Mouse (Mus musculus): Measurements from ENCODE around the gene Prrc2a.

The Prrc2a gene

DNA sequence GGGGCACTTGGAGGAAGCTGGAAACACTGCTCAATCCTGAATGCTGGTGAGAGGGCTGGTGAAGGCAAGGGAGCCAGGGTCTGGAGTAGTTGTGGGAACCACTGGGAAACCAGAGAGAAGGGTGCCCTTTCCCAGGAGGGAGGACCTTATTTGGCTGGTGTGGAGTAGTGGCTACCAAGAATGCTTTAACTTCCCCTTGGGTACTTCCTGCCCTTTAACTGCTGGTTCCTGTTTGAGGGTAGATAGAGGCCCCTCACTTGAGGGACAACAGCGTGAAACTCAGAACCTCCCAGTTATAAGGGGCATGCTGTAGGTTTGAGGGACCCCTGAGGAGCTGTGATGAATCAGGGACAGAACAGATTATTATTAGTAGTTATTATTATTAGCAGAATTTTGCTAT lies 24.5 kb upstream of the Prrc2a start:
- no peak for DNase-seq

DNA sequence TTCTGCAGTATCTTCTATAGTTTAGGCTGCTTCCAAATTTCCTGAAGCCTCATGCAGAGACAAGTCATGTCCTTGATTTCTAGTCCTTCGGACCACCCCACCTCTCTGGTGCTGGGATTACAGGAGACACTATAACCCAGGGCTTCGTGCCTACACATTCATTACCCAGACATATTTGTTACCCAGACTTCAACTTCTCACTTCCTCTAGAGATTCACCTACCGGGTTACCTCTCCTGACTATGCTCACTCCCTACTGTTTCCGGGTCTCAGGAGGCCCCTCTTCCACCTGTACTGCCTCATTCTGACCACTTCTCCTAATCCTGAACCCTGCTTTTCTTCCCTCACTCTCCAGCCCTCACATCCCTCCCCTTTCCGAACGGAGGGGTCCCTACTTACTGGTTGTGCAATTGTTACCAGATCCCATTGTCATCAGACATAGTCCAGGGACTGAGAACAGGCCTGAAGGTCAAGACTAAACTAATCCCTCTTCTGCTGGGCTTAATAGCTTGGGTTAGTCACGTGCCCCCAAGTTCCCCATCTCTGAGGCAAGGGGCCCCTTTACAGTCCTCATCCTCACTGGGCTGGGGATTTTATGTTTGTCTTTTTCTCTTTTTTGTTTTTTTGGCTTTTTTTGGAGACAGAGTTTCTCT lies 23.4 kb upstream of the Prrc2a start, which contains the start of gene Lst1:
Gene Lst1 (minus strand): TSS at position 481 of the 652 bp plus-strand sequence.
- no peak for DNase-seq

DNA sequence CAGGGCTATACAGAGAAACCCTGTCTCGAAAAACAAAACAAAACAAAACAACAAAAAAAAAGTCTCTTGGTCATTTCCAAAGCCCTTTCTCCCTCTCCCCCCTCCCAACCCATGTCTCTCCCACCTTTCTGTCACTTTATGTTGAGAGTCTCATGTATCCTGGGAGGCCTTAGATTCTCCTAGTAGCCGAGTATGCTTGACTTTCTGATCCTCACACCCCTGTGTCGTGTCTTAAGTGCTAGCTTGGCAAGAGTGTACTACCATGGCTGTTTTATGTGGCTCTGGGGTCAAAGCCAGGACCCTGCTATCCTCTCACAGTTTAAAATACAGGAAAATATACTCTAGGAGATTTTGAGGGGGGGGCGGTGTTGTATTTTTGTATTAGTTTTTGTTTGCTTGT lies 22.6 kb upstream of the Prrc2a start:
- DNase-seq = no peak

DNA sequence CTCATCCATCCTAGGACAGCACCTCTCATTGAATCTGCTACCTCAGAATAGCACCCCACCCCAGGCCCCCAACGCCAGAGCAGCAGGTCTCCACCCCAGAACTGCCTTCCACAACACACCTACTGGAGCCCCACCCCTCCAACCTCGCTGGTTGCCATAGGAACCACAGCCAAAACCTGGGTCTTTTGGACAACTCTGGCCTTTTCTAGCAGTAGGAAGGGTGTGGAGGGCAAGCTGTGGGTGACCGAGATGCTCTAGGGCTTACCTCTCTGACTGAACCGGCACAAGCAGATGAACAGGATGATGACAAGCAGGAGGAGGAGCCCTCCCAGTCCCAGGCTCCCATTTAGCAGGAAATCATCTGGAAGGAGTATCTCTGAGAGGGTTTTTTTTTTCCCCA lies 22.0 kb upstream of the Prrc2a start:
- peak; percentile 79 for DNase-seq

DNA sequence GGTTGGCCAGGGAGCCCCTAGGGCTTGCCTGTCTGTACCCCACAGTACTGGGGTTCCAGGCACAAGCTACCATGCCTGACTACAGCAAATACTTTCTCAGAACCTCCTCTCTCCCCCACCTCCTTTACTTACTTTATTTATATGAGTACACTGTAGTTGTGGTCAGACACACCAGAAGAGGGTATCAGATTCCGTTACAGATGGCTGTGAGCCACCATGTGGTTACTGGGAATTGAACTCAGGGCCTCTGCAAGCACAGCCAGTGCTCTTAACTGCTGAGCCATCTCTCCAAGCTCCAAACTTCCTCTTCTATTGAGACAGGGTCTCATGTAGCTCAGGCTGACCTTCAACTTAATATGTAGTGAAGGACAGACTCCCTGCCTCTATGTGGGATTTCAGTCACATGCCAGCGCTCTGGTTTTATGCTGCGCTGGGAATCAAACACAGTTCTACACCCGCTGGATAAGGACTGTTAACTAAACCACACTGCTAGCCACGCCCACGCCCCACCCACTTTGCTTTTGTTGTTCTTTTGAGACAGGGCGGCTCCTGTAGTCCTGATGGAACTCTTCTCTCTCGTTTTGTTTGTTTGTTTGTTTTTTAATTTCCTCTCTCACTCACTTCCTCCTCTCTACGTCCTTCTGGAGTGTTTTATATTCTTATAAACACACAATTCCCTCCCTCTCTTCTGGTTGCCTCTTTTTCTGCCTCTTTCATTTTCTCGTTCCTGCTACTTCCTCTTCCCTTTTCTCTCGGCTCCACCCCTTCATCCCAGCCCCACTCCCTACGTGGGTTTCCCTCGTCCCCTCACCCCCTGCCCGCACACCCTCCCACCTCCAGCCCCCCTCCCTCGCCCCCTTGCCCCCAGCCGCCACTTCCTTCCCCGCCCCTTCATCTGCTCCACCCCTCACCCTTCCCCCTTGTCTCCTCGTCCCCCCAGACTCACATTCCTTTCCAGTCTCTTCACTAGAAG lies 21.2 kb upstream of the Prrc2a start:
- peak; percentile 90 for DNase-seq

DNA sequence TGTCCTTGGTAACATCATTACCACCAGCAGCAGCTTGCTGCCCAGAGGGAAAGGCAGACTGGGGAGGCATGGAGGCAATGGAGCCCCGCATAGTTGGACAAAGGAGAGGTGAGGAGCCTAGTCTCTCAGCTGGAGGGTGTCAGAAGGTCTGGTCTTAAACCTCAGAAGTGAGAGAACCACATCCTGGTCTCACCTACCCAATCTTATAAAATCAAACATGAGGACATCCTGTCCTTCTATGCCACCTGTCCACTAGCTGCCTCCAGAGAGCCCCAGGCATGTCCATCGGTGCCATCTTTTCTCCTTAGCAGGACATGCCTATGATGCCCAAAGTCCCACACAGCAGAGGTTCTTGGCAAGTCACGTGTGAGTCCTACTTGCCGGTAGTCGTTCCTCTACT lies 15.4 kb upstream of the Prrc2a start:
- DNase-seq = no peak

DNA sequence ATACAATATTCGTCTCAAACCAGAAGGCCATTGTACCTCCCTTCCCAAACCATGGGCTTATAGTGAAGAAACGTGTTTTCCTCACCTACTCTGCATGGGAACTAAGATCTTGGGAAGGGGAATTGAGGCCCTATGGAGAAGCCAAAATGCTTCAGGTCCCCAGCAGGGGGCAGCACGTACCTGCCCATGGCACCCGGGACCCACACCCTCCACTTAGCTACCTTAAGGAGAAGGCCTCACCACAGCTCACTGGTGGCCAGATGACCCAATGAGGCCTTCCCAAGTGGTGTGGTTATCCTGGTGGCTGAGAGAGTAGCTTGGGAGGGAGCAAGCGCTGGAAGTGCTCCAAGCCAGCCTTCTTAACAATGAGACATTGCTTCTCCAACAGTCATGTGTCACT lies 13.8 kb upstream of the Prrc2a start:
- peak; percentile 87 for DNase-seq

DNA sequence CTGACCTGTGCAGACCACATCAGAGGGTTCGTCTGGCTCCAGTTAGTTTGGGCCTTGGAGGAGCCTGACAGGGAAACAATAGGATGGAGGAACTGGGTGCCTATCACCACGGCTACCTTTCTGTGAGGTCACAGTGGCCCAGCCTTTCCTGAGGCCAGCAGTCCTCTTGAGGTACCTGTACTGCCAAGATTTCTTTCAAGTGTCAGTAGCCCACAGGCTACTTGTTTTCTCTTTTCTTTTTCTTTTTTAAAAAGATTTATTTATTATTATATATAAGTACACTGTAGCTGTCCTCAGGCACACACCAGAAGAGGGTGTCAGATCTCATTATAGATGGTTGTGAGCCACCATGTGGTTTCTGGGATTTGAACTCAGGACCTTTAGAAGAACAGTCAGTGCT lies 11.3 kb upstream of the Prrc2a start, which contains the start of gene Aif1:
Gene Aif1 (minus strand): TSS at position 101 of the 400 bp plus-strand sequence.
- DNase-seq = no peak

DNA sequence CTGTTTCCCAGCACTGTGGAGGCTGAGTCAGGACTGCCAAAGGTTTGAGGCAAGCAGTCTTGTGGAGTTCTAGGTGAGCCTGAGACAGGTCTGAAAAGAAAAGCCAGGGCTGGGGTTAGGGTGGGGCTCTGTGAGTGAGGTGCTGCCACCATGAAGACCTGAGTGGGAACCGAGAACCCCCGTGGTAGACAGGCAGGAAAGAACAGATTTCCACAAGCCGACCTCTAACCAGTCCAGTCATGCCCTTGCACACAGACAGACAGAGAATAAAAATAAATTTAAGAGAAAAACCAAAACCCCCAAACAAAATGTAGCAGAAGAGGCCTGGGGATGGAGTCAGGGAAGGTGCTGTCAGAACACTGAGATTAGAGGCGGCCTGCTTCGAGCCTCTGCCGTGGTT lies 10.7 kb upstream of the Prrc2a start:
- DNase-seq = no peak

DNA sequence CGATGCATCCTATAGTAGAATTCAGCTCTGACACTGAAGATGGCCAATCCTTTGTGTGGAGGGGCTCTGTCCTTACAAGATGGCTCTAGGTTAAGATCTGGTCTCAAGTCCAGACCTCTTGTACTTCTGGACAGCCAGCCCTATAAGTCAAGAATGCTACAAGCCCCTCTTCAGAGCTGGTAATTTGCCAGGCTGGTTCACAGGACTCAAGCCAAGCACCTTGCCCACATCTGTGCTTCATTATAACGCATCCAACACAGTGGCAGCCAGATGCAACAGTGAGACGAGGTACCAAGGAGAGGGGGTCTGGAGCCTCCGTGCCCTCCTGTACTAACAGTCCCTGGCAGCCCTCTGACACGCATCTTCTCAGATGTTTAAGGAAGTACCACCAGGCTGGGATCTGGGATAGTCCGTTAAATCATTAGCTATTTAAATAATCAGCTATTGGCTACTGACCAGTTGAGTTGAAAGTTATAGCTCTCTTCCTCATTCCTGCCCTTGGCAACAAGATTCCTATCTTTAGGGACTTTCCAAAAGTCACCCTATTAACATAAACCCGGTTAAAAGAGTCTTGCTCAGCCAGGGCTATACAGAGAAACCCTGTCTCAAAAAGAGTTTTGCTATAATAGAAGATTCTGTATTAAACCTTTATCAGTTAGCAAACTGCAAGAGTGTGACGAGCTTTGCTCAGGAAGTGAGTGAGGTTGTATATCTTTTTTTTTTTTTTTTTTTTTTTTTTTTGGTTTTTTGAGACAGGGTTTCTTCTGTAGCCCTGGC lies 9.7 kb upstream of the Prrc2a start:
- DNase-seq = no peak

DNA sequence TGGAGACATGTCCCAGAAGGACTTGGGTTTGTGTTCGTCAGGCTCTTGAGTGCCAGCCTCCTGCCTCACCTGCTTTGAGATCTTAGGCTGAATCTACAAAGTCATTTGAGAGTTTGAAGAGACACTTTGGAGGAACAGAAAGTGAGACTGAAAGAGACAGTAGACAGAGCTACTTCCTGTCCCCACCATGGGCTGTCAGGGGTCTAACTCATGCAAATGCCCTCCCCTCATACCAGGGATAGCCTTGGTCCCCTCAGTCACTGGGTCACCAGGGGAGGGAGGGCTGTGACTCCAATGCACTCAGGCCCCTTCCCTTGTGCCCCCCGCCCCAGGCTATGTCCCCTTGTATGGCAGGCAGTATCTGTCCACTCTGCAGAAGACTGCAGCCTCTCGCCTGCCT lies 8.6 kb upstream of the Prrc2a start:
- DNase-seq = no peak

DNA sequence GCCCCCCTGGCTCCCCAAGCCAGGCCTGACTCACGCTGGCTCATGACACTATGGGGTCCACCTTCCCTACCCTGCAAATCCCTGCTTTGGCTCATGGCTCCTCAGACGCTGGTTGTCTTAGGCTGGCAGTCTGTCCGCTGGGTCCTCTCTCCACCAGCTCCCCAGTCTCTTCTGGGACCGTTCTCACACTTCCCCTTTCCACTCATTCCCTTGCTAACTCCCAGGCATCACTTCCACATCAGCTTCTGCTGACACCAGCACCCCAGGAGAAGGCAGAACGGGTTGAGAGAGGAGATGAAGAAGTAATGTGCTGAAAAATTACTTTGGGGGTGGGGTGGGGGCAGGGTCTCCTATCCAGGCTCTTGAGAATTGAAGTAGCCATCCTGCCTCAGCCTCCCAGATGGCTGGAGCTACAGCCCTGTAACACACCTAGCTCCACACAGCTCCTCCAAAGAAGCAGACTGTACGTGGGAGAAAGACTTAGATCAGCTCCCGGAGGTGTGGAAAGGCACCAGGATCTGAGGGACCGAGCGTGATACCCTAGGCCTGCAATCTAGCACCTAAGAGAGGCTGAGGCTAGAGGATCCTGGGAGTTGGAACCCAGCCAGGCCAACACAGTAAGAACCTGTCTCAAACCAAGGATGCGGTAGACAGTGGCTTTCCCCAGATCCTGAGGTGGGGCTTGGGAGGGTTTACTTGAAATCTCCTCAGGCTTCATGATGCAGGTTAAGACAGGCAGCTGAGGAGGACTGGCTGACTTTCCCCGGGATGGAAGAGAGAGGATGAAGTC lies 7.9 kb upstream of the Prrc2a start:
- DNase-seq = no peak

DNA sequence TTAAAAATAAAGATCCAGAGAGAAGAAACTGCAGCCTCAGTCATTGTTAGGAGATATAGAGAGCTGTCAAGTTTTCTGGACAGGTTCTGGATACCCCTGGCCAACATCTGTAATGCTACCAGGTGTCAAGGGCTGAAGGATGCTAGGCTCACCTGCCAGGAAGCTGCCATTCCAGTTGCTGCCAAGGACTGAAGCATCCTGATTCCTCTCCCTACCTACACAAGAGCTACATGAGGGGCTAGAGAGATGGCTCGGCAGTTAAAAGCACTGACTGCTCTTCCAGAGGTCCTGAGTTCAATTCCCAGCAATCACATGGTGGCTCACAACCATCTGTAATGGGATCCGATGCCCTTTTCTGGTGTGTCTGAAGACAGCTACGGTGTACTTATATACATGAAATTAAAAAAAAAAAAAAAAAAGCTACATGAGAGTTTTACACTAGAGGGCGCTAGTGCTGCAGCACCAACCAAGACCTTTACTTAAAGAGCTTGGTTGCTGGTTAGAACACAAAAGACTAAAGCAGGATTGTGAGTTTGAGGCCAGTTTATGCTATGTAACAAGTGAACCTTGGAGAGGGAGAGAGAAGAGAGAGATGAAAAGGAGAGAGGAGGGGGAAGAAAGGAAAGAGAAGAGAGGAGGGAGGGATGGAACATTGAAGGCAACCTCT lies 4.0 kb upstream of the Prrc2a start:
- DNase-seq = peak; percentile 37

DNA sequence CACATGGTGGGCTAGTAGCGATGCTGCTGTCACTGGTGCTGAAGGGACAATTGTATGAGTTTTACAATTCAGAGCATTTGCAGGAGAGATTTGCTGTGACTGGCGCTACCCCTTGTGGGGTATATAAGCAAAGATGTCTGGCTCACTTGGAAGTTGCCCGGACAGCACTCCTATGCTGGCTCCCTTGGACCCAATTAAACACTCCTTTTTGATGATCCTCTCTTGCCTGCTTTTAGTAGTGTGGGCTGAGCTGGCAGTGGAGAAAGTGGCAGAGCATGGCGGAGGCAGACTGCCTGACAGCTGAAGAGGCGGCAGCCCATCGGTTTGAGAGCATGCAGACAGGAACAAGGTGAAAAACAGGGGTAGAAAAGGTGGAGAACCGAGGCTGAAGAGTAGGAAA lies 3.1 kb upstream of the Prrc2a start:
- no peak for DNase-seq

DNA sequence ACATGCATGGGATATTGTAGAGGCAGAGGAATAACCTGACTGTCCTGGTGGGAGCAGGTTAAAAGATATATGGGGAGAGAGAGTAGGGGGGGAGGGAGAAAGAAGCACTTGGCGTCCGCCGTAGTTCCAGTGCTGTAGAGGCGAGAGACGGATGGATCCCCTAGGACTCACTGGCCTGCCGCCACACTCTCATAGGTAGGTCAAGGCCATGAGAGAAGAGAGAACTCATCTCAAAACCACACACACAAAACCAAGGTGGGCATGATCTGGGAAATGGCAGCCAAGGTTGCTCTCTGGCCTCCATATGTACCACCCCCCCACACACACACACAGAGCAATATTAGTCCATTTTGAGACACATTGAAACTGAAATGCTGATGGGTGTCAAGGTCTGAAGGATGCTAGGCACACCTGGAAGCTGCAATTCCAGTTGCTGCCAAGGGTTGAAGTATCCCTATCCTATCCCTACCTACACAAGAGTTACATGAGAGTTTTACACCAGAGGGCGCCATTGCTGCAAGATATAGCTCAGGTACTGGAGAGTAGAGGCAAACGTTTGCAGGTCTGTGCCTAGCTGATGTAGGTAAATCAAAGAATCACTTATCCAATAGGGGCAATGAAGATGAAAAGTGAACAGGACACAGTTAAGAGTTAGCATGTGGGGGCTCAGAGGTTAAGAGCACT lies 1.8 kb upstream of the Prrc2a start:
- peak; percentile 76 for DNase-seq

DNA sequence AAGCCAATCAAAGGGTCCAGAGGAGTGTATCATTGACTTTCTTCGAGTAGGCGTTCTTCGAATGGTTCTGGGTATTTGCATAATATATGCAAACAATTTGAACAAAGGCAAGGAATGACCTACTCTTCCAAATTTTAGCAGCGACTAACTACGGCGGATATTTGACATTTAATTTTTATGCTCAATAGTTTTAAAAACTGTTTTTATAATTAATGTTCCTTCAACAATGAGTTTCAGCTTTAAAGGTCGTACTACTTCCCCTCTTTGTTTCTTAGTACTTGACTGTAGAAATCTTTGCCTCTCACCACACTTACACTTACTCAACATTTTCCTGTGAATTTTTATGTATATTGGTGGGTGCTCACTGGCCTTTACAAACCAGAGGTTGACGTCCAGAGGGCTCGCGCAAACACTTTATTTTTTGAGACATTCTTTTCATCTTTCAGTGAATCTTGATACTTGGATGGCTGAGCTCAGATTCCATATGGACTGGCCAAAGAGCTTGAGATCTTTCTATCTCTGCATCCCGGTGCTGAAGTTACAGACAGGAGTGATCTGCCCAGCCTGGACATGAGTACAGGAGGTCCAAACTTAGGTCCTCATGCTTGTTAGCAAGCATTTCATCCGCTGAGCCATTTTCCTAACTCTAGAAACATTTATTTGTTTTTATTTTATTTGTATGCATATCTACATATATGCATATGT lies 906 bp upstream of the Prrc2a start:
- DNase-seq = no peak

DNA sequence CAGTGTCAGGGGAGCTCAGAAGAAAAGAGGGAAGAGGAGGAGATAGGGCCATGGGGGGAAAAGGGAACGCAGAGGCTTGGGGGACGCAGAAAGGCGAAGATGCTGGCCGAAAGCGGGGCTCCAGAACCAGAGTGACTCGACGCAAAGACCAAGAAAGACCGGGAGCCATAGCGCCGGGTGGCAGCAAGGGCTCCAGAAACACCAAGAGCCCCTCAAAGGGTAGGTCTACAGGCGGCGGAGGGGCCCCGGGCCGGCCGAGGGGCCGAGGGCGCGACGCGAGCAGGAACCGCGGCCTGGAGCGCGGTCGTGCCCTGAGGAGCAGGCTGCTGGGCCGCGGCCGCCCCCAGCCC lies 504 bp downstream of the Prrc2a start:
- DNase-seq = no peak

DNA sequence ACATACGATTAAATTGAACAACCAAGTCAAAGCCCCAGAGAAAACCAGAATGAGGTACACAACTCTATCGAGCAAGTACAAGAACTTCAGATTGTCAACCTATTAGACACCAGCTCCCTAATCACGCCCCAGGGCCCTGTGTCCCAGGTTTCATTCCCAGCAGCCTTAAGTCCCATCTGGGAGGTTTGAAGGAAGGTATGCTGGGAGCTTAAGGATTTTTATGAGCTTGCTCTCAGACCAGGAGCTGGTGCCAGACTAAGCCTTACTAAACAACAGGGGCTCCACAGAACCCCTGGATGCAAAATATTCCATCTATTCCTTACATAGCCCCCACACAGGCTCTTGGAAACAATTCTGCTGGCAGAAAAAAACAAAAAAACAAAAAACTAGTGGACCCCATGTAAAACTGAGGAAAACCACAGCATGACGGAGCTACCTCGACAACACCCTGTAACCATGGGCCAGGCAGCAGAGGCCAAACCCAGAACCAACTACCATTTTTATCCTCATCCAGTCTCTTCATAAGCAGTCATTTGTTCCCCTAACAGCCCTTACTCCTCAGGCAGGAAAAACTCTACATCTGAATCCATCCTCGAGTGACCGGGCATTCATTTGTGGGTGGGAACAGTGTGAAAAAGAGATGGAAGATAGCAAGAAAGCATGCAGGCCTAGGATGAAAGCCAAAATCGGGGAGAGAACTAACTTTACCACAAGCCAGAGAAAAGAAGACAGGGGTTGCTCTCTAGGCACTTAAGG lies 1.2 kb downstream of the Prrc2a start:
- DNase-seq = no peak

DNA sequence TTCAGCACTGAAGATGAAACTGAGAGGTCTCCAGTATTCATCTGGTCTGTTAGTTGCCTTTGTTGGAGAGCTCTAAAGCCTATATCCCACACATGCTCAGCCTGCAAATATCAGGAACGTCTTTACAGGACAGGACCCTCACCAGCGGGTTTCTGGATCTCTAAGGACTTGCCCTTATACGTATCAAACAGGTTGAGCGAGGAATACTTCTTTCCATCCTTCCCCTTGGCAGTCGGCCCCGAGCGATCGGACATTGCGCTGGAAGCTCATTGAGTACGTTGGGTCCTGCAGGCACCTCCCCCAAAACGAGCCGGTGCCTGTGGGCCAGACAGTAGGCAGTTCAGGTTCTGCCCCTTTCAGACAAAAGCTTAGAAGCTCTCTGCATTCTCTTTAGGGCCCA lies 2.0 kb downstream of the Prrc2a start:
- DNase-seq = no peak

DNA sequence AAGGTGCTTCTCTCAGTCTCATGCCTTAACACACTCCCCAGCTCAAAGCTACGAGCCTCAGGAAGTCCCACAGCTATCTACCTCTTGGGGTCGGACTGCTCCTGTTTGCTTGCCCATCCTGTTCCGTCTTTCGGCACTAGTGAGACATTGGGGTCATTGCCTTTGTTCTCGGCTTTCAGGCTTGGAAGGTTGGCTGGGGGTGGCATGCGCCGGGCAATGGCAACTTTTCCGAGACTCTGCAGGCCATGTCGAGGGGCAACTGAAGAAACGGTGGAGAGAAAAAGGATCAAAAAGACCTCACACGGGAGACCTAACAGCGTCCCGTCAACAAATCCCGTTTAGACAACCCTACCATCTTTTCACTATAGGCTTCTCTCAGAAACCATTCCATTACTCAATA lies 2.6 kb downstream of the Prrc2a start:
- DNase-seq = no peak
